Comparison of ENCODE assay signal across 8 mouse cellular contexts in genomic region chr6:95718031-95718968, GRCm38 (mm10). TPM values are rescaled to one million over a fixed set of nuclear protein-coding genes. Genes with fewer than 3 reads are reported as not detected.
DNase-seq lines count a peak whose midpoint lies in the region; ATAC-seq and TF ChIP-seq lines count a peak whose summit lies in the region.

TSS of gene Suclg2 (minus strand) at chr6:95718800.

- WGBS in bone marrow, adult 2 months: under 1% methylated on average over 69 of the region's 74 CpGs
- 3% methylated on average over 22 of the region's 74 CpGs for WGBS in embryonic facial prominence, embryonic 14.5 days
- under 1% methylated on average over 67 of the region's 74 CpGs for WGBS in heart, adult 2 months
- under 1% methylated on average over 62 of the region's 74 CpGs for WGBS in limb, embryonic 15.5 days
- under 1% methylated on average over 59 of the region's 74 CpGs for WGBS in midbrain, postnatal 0 days

- H3K9ac ChIP-seq in embryonic facial prominence, embryonic 14.5 days (ENCODE audit: low read depth, low read length): peak within 1 kb of the TSS; percentile 95
- peak within 1 kb of the TSS; percentile 96 for H3K9ac ChIP-seq in heart, adult 2 months (ENCODE audit: low read depth, low read length)
- peak within 1 kb of the TSS; percentile 89 for H3K9ac ChIP-seq in limb, embryonic 15.5 days
- H3K9ac ChIP-seq in midbrain, postnatal 0 days (replicated peaks; ENCODE audit: low read length, poor library complexity, severe bottlenecking): peak within 1 kb of the TSS; percentile 76

- H3K4me2 ChIP-seq in embryonic facial prominence, embryonic 14.5 days (ENCODE audit: low read depth, low read length): peak within 1 kb of the TSS; percentile 84
- H3K4me2 ChIP-seq in limb, embryonic 15.5 days: peak within 1 kb of the TSS; percentile 84
- H3K4me2 ChIP-seq in midbrain, postnatal 0 days (ENCODE audit: low read depth, low read length, poor library complexity, severe bottlenecking): peak within 1 kb of the TSS; percentile 92

- TF ChIP-seq CTCF in bone marrow, adult 2 months (IDR thresholded peaks at IDR 0.05; ENCODE audit: control insufficient read depth, insufficient read depth, low read length): no peak
- peak; percentile 17; the same call in 1 of the 2 replicates for TF ChIP-seq CTCF in heart, adult 2 months (IDR thresholded peaks at IDR 0.05)
- TF ChIP-seq CTCF in midbrain, postnatal 0 days (IDR thresholded peaks at IDR 0.05): peak; percentile 53

- H3K27ac ChIP-seq in bone marrow, adult 2 months (ENCODE audit: control insufficient read depth, insufficient read depth, low read depth, low read length, poor library complexity): peak within 1 kb of the TSS; percentile 65; the same call in 1 of the 2 replicates
- H3K27ac ChIP-seq in embryonic facial prominence, embryonic 14.5 days (replicated peaks; ENCODE audit: low read depth, low read length): peak within 1 kb of the TSS; percentile 75
- peak within 1 kb of the TSS; percentile 86 for H3K27ac ChIP-seq in heart, adult 2 months
- H3K27ac ChIP-seq in limb, embryonic 15.5 days: peak within 1 kb of the TSS; percentile 80
- H3K27ac ChIP-seq in midbrain, postnatal 0 days (ENCODE audit: low read depth, low read length): peak within 1 kb of the TSS; percentile 59

- peak within 1 kb of the TSS; percentile 85 for H3K4me3 ChIP-seq in bone marrow, adult 2 months (replicated peaks; ENCODE audit: control insufficient read depth, low read depth, low read length)
- peak within 1 kb of the TSS; percentile 89 for H3K4me3 ChIP-seq in embryonic facial prominence, embryonic 14.5 days (ENCODE audit: low read depth, low read length)
- peak within 1 kb of the TSS; percentile 86 for H3K4me3 ChIP-seq in heart, adult 2 months
- peak within 1 kb of the TSS; percentile 89 for H3K4me3 ChIP-seq in limb, embryonic 15.5 days
- H3K4me3 ChIP-seq in midbrain, postnatal 0 days (ENCODE audit: low read depth, low read length): peak within 1 kb of the TSS; percentile 83

- peak; percentile 94 for ATAC-seq in embryonic facial prominence, embryonic 14.5 days (ENCODE audit: low read depth)
- ATAC-seq in limb, embryonic 15.5 days (ENCODE audit: insufficient number of reproducible peaks, low FRiP score, low TSS enrichment, low read depth): peak; percentile 90
- ATAC-seq in midbrain, postnatal 0 days (ENCODE audit: low FRiP score): peak; percentile 92

- H3K79me2 ChIP-seq in heart, adult 2 months (replicated peaks; ENCODE audit: control insufficient read depth, insufficient read depth, low read length): no peaks in the 10 kb centered on the region; the same call in 1 of the 2 replicates

- TF ChIP-seq POLR2A in bone marrow, adult 2 months (IDR thresholded peaks at IDR 0.05; ENCODE audit: borderline replicate concordance, control insufficient read depth, low read depth, low read length): peak; percentile 33; the same call in 1 of the 2 replicates
- TF ChIP-seq POLR2A in heart, adult 2 months (IDR thresholded peaks at IDR 0.05; ENCODE audit: insufficient read depth, low read depth, low read length): peak; percentile 48; the same call in 1 of the 2 replicates

- peak; percentile 84 for DNase-seq in B cell, adult 2 months
- peak; percentile 93 for DNase-seq in embryonic facial prominence, embryonic 14.5 days (ENCODE audit: low spot score)
- DNase-seq in heart, adult 2 months: peak; percentile 87 to 88
- peak; percentile 72 to 80 for DNase-seq in kidney, adult 8-10 months
- DNase-seq in midbrain, postnatal 0 days (ENCODE audit: low spot score): peak; percentile 79
- DNase-seq in spleen, postnatal 14 days (ENCODE audit: low spot score in 2 of 2): peak; percentile 52 to 68

- no peaks in the 10 kb centered on the region for H3K9me3 ChIP-seq in embryonic facial prominence, embryonic 14.5 days (ENCODE audit: control insufficient read depth, low read length)
- H3K9me3 ChIP-seq in limb, embryonic 15.5 days: no peaks in the 10 kb centered on the region
- no peaks in the 10 kb centered on the region for H3K9me3 ChIP-seq in midbrain, postnatal 0 days (ENCODE audit: low read length)

- intact Hi-C loops in heart, adult 2 months (cut with DNase I): no loop called here

- no peaks in the 10 kb centered on the region for H3K36me3 ChIP-seq in embryonic facial prominence, embryonic 14.5 days (ENCODE audit: control insufficient read depth, insufficient read depth, low read length)
- H3K36me3 ChIP-seq in heart, adult 2 months (ENCODE audit: control insufficient read depth, insufficient read depth, low read length): no peaks in the 10 kb centered on the region
- H3K36me3 ChIP-seq in limb, embryonic 15.5 days: no peaks in the 10 kb centered on the region
- H3K36me3 ChIP-seq in midbrain, postnatal 0 days (ENCODE audit: insufficient read depth, low read length): no peaks in the 10 kb centered on the region

- peaks cover 2% of the 10 kb centered on the region; the same call in 1 of the 2 replicates for H3K4me1 ChIP-seq in bone marrow, adult 2 months (ENCODE audit: control insufficient read depth, insufficient read depth, low read length)
- peaks cover 4% of the 10 kb centered on the region for H3K4me1 ChIP-seq in embryonic facial prominence, embryonic 14.5 days (ENCODE audit: control insufficient read depth, insufficient read depth, low read length)
- peaks cover 3% of the 10 kb centered on the region for H3K4me1 ChIP-seq in heart, adult 2 months (ENCODE audit: control insufficient read depth, insufficient read depth, low read length)
- peaks cover 5% of the 10 kb centered on the region for H3K4me1 ChIP-seq in limb, embryonic 15.5 days
- 0 out of 2 replicates have a peak, but pooled peaks cover under 1% of the 10 kb centered on the region for H3K4me1 ChIP-seq in midbrain, postnatal 0 days (ENCODE audit: insufficient read depth, low read length)

- TF ChIP-seq EP300 in heart, adult 2 months (IDR thresholded peaks at IDR 0.05; ENCODE audit: insufficient read depth, low read depth, low read length): no peak

- H3K27me3 ChIP-seq in embryonic facial prominence, embryonic 14.5 days (replicated peaks; ENCODE audit: control insufficient read depth, insufficient read depth, low read length): no peaks in the 10 kb centered on the region
- H3K27me3 ChIP-seq in heart, adult 2 months (ENCODE audit: control insufficient read depth, insufficient read depth, low read length): no peaks in the 10 kb centered on the region
- no peaks in the 10 kb centered on the region for H3K27me3 ChIP-seq in limb, embryonic 15.5 days
- no peaks in the 10 kb centered on the region for H3K27me3 ChIP-seq in midbrain, postnatal 0 days (ENCODE audit: insufficient read depth, low read length)

RNA-seq across cellular contexts. Expression of gene Suclg2, which starts in this region (rescaled TPM):
- polyA plus RNA-seq in bone marrow, adult 2 months (2011; ENCODE audit: insufficient read depth, insufficient read length, low replicate concordance, missing spikeins): 9.0 and 12.6 TPM in 2 replicates
- polyA plus RNA-seq in embryonic facial prominence, embryonic 14.5 days (2014; fragmentation: Nextera tagmentation; extraction: Ambion mirVana): 57.5 and 57.6 TPM in 2 replicates
- 100 to 1,000 TPM; 151 to 179 TPM for total RNA-seq in heart, adult 2 months (2021)
- polyA plus RNA-seq in heart, adult 2 months (2012; rRNA removed): 47.8 and 78.8 TPM in 2 replicates
- polyA plus RNA-seq in limb, embryonic 15.5 days (2015; fragmentation: Nextera tagmentation; extraction: Ambion mirVana): 46.5 TPM in 2 replicates
- 13.5 and 14.4 TPM in 2 replicates for total RNA-seq in midbrain, postnatal 0 days (2014; rRNA removed)
- 15.7 and 17.4 TPM in 2 replicates for polyA plus RNA-seq in midbrain, postnatal 0 days (2015; fragmentation: Nextera tagmentation; extraction: Ambion mirVana)

Comparison
In these comparisons a context has a peak if more than half of its experiments do, and no peak if none do; other contexts are left out.
1. Peak in every context shown above with its lines: DNase-seq, ATAC-seq, H3K4me3 ChIP-seq and H3K27ac ChIP-seq.